Mouse (Mus musculus): Measurements from ENCODE around the gene Mtfp1.
"Not testable (repeated sequence)": the region's sequence is repeated elsewhere in the genome, so short reads cannot be mapped to it uniquely, and the experiment has no call there.

The Mtfp1 gene

DNA sequence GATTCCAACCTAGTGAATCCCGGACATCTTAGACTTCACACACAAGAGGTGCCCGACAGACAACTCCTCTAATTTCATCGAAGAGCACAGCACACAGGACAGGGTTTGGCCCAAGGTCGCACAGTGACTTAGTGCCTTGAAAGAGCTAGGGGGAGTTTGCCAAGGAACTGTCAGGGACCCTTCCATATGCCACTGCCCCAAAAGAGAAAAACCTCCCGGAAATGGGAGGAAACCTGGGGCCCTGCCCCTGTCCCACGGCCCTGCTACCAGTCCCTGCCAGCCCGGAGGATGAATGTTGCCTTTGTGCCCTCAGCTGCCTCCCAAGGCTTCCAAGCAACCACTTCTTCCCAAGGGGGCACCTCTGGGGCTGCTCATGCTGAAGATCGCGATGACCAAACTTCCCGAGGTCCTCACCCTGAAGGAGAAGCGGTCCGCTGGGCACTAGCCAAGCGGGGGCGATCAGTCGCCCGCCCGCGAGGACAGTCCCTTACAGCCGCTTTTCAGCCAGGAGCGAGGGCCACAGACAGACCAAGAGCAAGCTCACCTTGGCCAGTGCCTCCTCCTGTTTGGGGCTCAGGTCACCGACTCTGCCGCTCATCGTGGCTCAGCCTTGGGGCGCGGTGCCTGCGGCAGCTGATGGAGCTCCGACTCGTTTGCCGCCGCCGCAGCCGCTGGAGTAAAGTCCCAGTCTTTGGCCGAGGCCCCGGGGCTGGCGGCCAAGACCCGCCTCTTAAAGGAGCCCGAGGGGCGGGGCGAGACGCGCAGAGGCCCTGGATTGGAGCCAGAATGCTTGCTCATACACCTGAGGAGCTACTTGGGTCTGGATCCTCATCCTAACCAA lies 23.1 kb upstream of the Mtfp1 start:
- peaks cover 49% of the 10 kb centered on the region for H3K4me1 ChIP-seq (replicated peaks; ENCODE audit: low read depth, low read length)
- no peaks in the 10 kb centered on the region for H3K9me3 ChIP-seq (ENCODE audit: low read length)
- peaks cover 16% of the 10 kb centered on the region for H3K36me3 ChIP-seq (ENCODE audit: insufficient read depth, low read length)
- TF ChIP-seq POU5F1 (IDR thresholded peaks at IDR 0.05; ENCODE audit: borderline replicate concordance, low read length), result no peak
- TF ChIP-seq NANOG (IDR thresholded peaks at IDR 0.05; ENCODE audit: borderline replicate concordance, low read length), result no peak
- H3K4me3 ChIP-seq (replicated peaks; ENCODE audit: low read length), result peak overlapping the region; percentile 81
- peaks cover 34% of the 10 kb centered on the region for H3K27me3 ChIP-seq (ENCODE audit: insufficient read depth, low read length)

- peaks cover 34% of the 10 kb centered on the region for H3K27me3 ChIP-seq (ENCODE audit: insufficient read depth, low read length)
- no peak for TF ChIP-seq NANOG (IDR thresholded peaks at IDR 0.05; ENCODE audit: borderline replicate concordance, low read length)
- TF ChIP-seq POU5F1 (IDR thresholded peaks at IDR 0.05; ENCODE audit: borderline replicate concordance, low read length), result no peak
- TF ChIP-seq CTCF (conservative IDR thresholded peaks at IDR 0.05; ENCODE audit: low read length), result no peak
- peaks cover 17% of the 10 kb centered on the region for H3K36me3 ChIP-seq (ENCODE audit: insufficient read depth, low read length)
- peaks cover 41% of the 10 kb centered on the region for H3K4me1 ChIP-seq (replicated peaks; ENCODE audit: low read depth, low read length)
- no peaks in the 10 kb centered on the region for H3K9me3 ChIP-seq (ENCODE audit: low read length)
- peak overlapping the region; percentile 81; the same call in 1 of the 2 replicates for H3K4me3 ChIP-seq (replicated peaks; ENCODE audit: low read length)
Observed at GRCm38 (mm10) chr11:4117372-4118071, 22.3 kb upstream of the Mtfp1 start.

DNA sequence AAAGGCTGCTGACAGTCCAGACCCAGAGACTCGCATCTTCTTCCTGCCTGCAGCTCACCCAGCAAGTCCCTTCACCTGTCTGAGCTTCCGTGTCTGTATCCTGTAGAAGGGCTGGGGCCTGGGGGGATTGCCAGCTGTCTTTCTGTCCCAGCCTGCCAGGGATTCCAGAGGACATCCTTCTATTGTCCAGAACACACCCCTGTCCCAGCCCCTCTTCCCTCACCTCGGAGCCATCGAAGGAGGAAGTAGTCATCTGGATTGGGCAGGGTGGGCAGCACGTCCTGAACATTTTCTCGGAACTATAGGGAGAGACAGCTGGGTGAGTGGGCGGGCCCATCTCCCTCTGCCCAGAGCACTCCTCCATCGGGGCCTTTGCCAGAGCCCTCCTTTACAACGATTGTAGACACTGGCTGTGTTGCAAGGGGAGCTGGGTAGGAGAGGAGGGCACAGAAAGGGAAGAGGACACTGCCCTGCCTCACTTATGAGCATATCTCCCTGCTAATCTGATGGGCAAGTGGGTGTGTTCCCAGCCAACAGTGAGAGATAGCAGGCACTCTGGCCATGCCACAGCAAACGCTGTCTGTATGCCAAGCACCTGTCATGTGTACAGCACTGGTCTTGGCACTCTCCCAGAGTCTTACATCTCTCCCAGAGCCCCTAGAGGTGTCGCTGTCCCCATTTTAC lies 21.4 kb upstream of the Mtfp1 start:
- H3K9me3 ChIP-seq (ENCODE audit: low read length), result no peaks in the 10 kb centered on the region
- H3K4me1 ChIP-seq (replicated peaks; ENCODE audit: low read depth, low read length), result peaks cover 32% of the 10 kb centered on the region
- H3K27me3 ChIP-seq (ENCODE audit: insufficient read depth, low read length), result peaks cover 34% of the 10 kb centered on the region
- TF ChIP-seq NANOG (IDR thresholded peaks at IDR 0.05; ENCODE audit: borderline replicate concordance, low read length) (no peak), POU5F1 (IDR thresholded peaks at IDR 0.05; ENCODE audit: borderline replicate concordance, low read length) (no peak), CTCF (conservative IDR thresholded peaks at IDR 0.05; ENCODE audit: low read length) (no peak)
- H3K4me3 ChIP-seq (replicated peaks; ENCODE audit: low read length), result no peak overlapping the region
- peaks cover 20% of the 10 kb centered on the region for H3K36me3 ChIP-seq (ENCODE audit: insufficient read depth, low read length)

DNA sequence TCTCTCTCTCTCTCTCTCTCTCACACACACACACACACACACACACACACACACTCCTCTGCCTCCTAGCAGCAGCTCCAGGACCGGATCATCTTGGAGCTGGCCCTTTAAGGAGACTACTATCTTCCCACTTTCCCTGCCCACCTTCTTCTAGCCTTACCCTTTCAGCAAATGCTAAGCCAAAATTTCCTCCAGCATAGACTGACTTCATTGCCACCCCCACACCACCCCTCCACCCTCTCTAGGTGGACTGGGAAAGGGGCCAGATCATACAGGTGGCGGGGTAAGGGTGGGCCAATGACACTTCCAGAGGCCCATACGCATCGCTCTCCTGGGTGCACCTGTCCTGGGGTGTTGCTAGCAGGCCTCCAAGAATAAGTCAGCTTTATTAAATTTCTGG lies 20.2 kb upstream of the Mtfp1 start:
- no peak overlapping the region for H3K4me3 ChIP-seq (replicated peaks; ENCODE audit: low read length)
- H3K27me3 ChIP-seq (ENCODE audit: insufficient read depth, low read length), result peaks cover 34% of the 10 kb centered on the region
- H3K36me3 ChIP-seq (ENCODE audit: insufficient read depth, low read length), result peaks cover 25% of the 10 kb centered on the region
- peaks cover 25% of the 10 kb centered on the region for H3K4me1 ChIP-seq (replicated peaks; ENCODE audit: low read depth, low read length)
- TF ChIP-seq POU5F1 (IDR thresholded peaks at IDR 0.05; ENCODE audit: borderline replicate concordance, low read length) (no peak), NANOG (IDR thresholded peaks at IDR 0.05; ENCODE audit: borderline replicate concordance, low read length) (no peak), CTCF (conservative IDR thresholded peaks at IDR 0.05; ENCODE audit: low read length) (no peak)
- H3K9me3 ChIP-seq (ENCODE audit: low read length), result no peaks in the 10 kb centered on the region

- H3K9me3 ChIP-seq (ENCODE audit: low read length); H3K4me3 ChIP-seq (replicated peaks; ENCODE audit: low read length): not testable (repeated sequence)
- Histone ChIP-seq H3K36me3 (ENCODE audit: insufficient read depth, low read length) (peaks cover 25% of the 10 kb centered on the region), H3K4me1 (replicated peaks; ENCODE audit: low read depth, low read length) (peaks cover 18% of the 10 kb centered on the region), H3K27me3 (ENCODE audit: insufficient read depth, low read length) (peaks cover 28% of the 10 kb centered on the region)
Observed at GRCm38 (mm10) chr11:4114541-4114940, 19.3 kb upstream of the Mtfp1 start.

GRCm38 (mm10) chr11:4113970-4114369 lies 18.7 kb upstream of the Mtfp1 start:
- TF ChIP-seq NANOG (IDR thresholded peaks at IDR 0.05; ENCODE audit: borderline replicate concordance, low read length), result no peak
- no peak for TF ChIP-seq CTCF (conservative IDR thresholded peaks at IDR 0.05; ENCODE audit: low read length)
- TF ChIP-seq POU5F1 (IDR thresholded peaks at IDR 0.05; ENCODE audit: borderline replicate concordance, low read length), result no peak

GRCm38 (mm10) chr11:4113496-4113895 lies 18.3 kb upstream of the Mtfp1 start:
- Histone ChIP-seq H3K4me3 (replicated peaks; ENCODE audit: low read length) (no peak overlapping the region), H3K36me3 (ENCODE audit: insufficient read depth, low read length) (peaks cover 35% of the 10 kb centered on the region), H3K9me3 (ENCODE audit: low read length) (no peaks in the 10 kb centered on the region), H3K27me3 (ENCODE audit: insufficient read depth, low read length) (peaks cover 19% of the 10 kb centered on the region), H3K4me1 (replicated peaks; ENCODE audit: low read depth, low read length) (peaks cover 9% of the 10 kb centered on the region)
- TF ChIP-seq NANOG (IDR thresholded peaks at IDR 0.05; ENCODE audit: borderline replicate concordance, low read length) (no peak), CTCF (conservative IDR thresholded peaks at IDR 0.05; ENCODE audit: low read length) (no peak), POU5F1 (IDR thresholded peaks at IDR 0.05; ENCODE audit: borderline replicate concordance, low read length) (no peak)

More at GRCm38 (mm10) chr11:4113970-4114369, 18.7 kb upstream of the Mtfp1 start:
- no peak overlapping the region for H3K4me3 ChIP-seq (replicated peaks; ENCODE audit: low read length)
- peaks cover 30% of the 10 kb centered on the region for H3K36me3 ChIP-seq (ENCODE audit: insufficient read depth, low read length)
- peaks cover 12% of the 10 kb centered on the region for H3K4me1 ChIP-seq (replicated peaks; ENCODE audit: low read depth, low read length)
- no peaks in the 10 kb centered on the region for H3K9me3 ChIP-seq (ENCODE audit: low read length)
- peaks cover 22% of the 10 kb centered on the region for H3K27me3 ChIP-seq (ENCODE audit: insufficient read depth, low read length)

DNA sequence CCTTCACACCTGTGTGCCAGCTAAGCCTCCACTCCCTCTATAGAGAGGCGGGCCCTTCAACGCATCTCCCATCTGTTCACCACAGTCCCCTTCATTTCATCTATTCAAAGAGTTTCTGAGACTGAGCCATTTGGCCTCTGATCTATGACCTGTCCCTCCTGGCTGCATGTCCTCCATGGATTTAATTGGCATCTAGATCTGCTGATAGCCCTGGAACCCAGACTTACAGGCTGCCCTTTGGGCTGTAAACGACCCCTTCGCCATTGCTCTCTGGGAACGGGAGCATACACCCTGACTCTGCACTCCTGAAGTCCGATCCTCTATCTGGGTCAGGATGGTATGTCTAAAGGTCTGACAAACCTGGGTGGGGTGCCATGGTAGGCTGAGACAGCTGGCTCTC lies 17.6 kb upstream of the Mtfp1 start:
- Histone ChIP-seq H3K4me3 (replicated peaks; ENCODE audit: low read length) (no peak overlapping the region), H3K4me1 (replicated peaks; ENCODE audit: low read depth, low read length) (peaks cover 4% of the 10 kb centered on the region), H3K27me3 (ENCODE audit: insufficient read depth, low read length) (peaks cover 13% of the 10 kb centered on the region), H3K9me3 (ENCODE audit: low read length) (no peaks in the 10 kb centered on the region), H3K36me3 (ENCODE audit: insufficient read depth, low read length) (peaks cover 41% of the 10 kb centered on the region)
- no peak for TF ChIP-seq POU5F1 (IDR thresholded peaks at IDR 0.05; ENCODE audit: borderline replicate concordance, low read length)
- no peak for TF ChIP-seq CTCF (conservative IDR thresholded peaks at IDR 0.05; ENCODE audit: low read length)
- TF ChIP-seq NANOG (IDR thresholded peaks at IDR 0.05; ENCODE audit: borderline replicate concordance, low read length), result no peak

Measured in E14TG2a.4 (cell line).